Mouse (Mus musculus): ENCODE measurements around the gene Itpkb.

- TF ChIP-seq ZC3H11A (IDR thresholded peaks at IDR 0.05; ENCODE audit: borderline replicate concordance, low read depth, low read length) (no peak), MAFK (IDR thresholded peaks at IDR 0.05; ENCODE audit: insufficient read depth, low read depth, low read length) (no peak), ZNF384 (IDR thresholded peaks at IDR 0.05; ENCODE audit: low read depth, low read length) (no peak), HCFC1 (IDR thresholded peaks at IDR 0.05; ENCODE audit: borderline replicate concordance, insufficient read depth, low read length) (no peak)
Measured at GRCm38 (mm10) chr1:180391575-180391945, 61.3 kb downstream of the Itpkb start.
